9 mouse cellular contexts compared by ENCODE assay signal in the genomic region with DNA sequence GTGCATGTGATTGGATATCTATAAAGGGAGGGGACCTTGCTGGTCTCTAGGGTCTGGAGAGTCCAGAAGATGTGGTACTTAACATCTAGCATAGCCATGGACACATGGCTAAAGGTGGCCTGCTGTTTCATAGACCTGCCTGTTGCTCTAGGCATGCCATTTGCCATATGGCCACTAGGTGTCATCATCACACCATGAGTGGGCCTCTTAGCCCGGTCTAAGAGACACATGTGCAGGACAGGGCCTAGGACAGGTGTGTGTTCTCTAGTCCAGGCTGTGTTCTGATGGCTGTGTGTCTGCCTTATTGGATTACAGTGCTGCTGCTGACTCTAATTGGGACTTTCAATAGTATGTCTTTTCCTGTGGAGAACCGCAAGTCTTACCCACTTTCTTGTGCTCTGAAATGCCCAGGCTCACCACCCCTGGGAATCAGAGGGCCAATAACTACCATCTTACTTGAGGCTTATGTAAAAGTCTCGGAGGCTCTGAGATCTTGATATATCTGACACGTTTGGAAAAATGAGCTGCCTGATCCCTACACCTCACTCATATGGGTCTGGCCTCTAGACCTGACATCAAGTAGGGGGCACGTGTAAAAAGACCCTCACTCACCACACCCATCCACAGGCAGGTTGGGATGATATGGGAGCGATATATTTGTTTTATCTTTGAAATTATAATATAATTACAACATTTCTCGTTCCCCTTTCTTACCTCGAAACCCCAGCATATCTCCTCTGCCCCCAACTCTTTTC. TPM values are rescaled to one million over a fixed set of nuclear protein-coding genes. Genes with fewer than 3 reads are reported as not detected.
A peak's percentile ranks its signal among the peaks of the same experiment; 100 is the strongest.
DNase-seq lines count a peak whose midpoint lies in the region; ATAC-seq and TF ChIP-seq lines count a peak whose summit lies in the region.
"Had no signal": no experiment of that assay in that cellular context is flagged by ENCODE, and none has a peak within 500 bp of the region (broad histone marks: within the 10 kb centered on the region; RNA-seq: fewer than 3 reads in every experiment).

No protein-coding gene starts in this region.

- in situ Hi-C loops in ES-E14 (cut with MboI; ENCODE audit: low sequenced_read_pairs in 2 of 2, unreplicated experiment in 2 of 2) = loop anchor here (10.0 to 25.0 kb wide), 3 partner anchors 510 to 1385 kb away; partner anchors contain the start of gene Osr1 (in 2 of the 2)

- whole genome bisulfite sequencing in hindbrain, embryonic 10.5 days = 58% methylated on average over 8 of the region's 8 CpGs
- WGBS in lung, embryonic 16.5 days = 56% methylated on average over 8 of the region's 8 CpGs

- no peaks in the 10 kb centered on the region for H3K36me3 ChIP-seq in ES-E14 (ENCODE audit: control insufficient read depth, insufficient read depth, low read length, poor library complexity, severe bottlenecking)
- no peaks in the 10 kb centered on the region for H3K36me3 ChIP-seq in hindbrain, embryonic 10.5 days
- no peaks in the 10 kb centered on the region for H3K36me3 ChIP-seq in lung, embryonic 16.5 days (ENCODE audit: control insufficient read depth, insufficient read depth, low read length)

- no peaks in the 10 kb centered on the region for H3K9me3 ChIP-seq in ES-E14 (ENCODE audit: control insufficient read depth, insufficient read depth, low read depth, low read length)
- H3K9me3 ChIP-seq in hindbrain, embryonic 10.5 days = no peaks in the 10 kb centered on the region
- no peaks in the 10 kb centered on the region for H3K9me3 ChIP-seq in lung, embryonic 16.5 days (ENCODE audit: control insufficient read depth, low read length)

- no peaks in the 10 kb centered on the region for H3K27me3 ChIP-seq in hindbrain, embryonic 10.5 days (ENCODE audit: insufficient read depth, poor library complexity, severe bottlenecking)
- H3K27me3 ChIP-seq in lung, embryonic 16.5 days (ENCODE audit: control insufficient read depth, insufficient read depth, low read depth, low read length) = no peaks in the 10 kb centered on the region

- H3K4me1 ChIP-seq in ES-E14 (ENCODE audit: control insufficient read depth in 2 of 2, insufficient read depth in 2 of 2, low read length in 2 of 2, poor library complexity in 1 of 2) = peaks cover 3 to 4% of the 10 kb centered on the region in 2 experiments; a peak in 1 of 4 replicates
- H3K4me1 ChIP-seq in hindbrain, embryonic 10.5 days (replicated peaks) = no peaks in the 10 kb centered on the region
- peaks cover 4% of the 10 kb centered on the region for H3K4me1 ChIP-seq in lung, embryonic 16.5 days (replicated peaks; ENCODE audit: control insufficient read depth, insufficient read depth, low read length)

- H3K27ac ChIP-seq in ES-E14 (ENCODE audit: insufficient read depth, low read depth, low read length, poor library complexity, severe bottlenecking) = no peak overlapping the region
- H3K27ac ChIP-seq in hindbrain, embryonic 10.5 days = no peak overlapping the region
- H3K27ac ChIP-seq in lung, embryonic 16.5 days (ENCODE audit: low read length) = no peak overlapping the region
- H3K27ac ChIP-seq: macrophage had no signal

- H3K9ac ChIP-seq in ES-E14 (ENCODE audit: insufficient read depth, low read depth, low read length, poor library complexity, severe bottlenecking) = no peak overlapping the region
- H3K9ac ChIP-seq in lung, embryonic 16.5 days (ENCODE audit: low read length) = no peak overlapping the region

- peak; percentile 76 for ATAC-seq in lung, embryonic 16.5 days (ENCODE audit: low read depth)

- H3K4me3 ChIP-seq in ES-E14 (ENCODE audit: insufficient read depth in 1 of 2, low read depth in 1 of 2, low read length in 2 of 2, poor library complexity in 1 of 2, severe bottlenecking in 1 of 2) = no peak overlapping the region
- H3K4me3 ChIP-seq in hindbrain, embryonic 10.5 days = no peak overlapping the region
- H3K4me3 ChIP-seq in lung, embryonic 16.5 days (ENCODE audit: low read length) = no peak overlapping the region

- no peak overlapping the region for H3K4me2 ChIP-seq in lung, embryonic 16.5 days (ENCODE audit: low read depth, low read length)

- DNase-seq in ES-E14 (ENCODE audit: low read depth, low spot score) = peak; percentile 65
- DNase-seq in cerebellum, adult 18-20 months = peak; percentile 77 to 85
- DNase-seq in forelimb bud, embryonic 11.5 days (ENCODE audit: low read depth, low spot score) = peak; percentile 87
- peak; percentile 82 for DNase-seq in hindbrain, embryonic 10.5 days (ENCODE audit: low spot score)
- DNase-seq in layer of hippocampus, adult 9-10 months (ENCODE audit: low spot score) = peak; percentile 71
- DNase-seq in ovary, postnatal 14 days (ENCODE audit: low spot score) = peak; percentile 84
- peak; percentile 50 to 69 for DNase-seq in thymus, postnatal 10 days (ENCODE audit: low spot score in 2 of 2)

TF ChIP-seq in ES-E14, 5 proteins besides CTCF, POLR2A, EP300 and RAD21:
- TF ChIP-seq ZNF384 (IDR thresholded peaks at IDR 0.05; ENCODE audit: low read depth, low read length) (no peak), ZC3H11A (IDR thresholded peaks at IDR 0.05; ENCODE audit: borderline replicate concordance, low read depth, low read length) (peak; percentile 94; the same call in 1 of the 2 replicates)
TF ChIP-seq in ES-E14: peak in this region for 1.

RNA-seq across cellular contexts. Expression of gene Ttc32, which starts 22.5 kb away (rescaled TPM):
- total RNA-seq in ES-E14 (2012; rRNA removed) = 4.7 and 6.7 TPM in 2 replicates
- polyA plus RNA-seq in hindbrain, embryonic 10.5 days (2016; fragmentation: Nextera tagmentation; extraction: Ambion mirVana) = 20.4 and 22.5 TPM in 2 replicates
- 26.3 and 27.9 TPM in 2 replicates for polyA plus RNA-seq in lung, embryonic 16.5 days (2015; fragmentation: Nextera tagmentation; extraction: Ambion mirVana)
